ENCODE assay signal across 15 mouse cellular contexts in genomic region chr17:31943881-31944539, GRCm38 (mm10).
DNase-seq lines count a peak whose midpoint lies in the region; ATAC-seq and TF ChIP-seq lines count a peak whose summit lies in the region.
"Had no signal": no experiment of that assay in that cellular context is flagged by ENCODE, and none has a peak within 500 bp of the region (broad histone marks: within the 10 kb centered on the region; RNA-seq: fewer than 3 reads in every experiment).

No protein-coding gene starts in this region.

- H3K9ac ChIP-seq in intestine, embryonic 15.5 days: no peak overlapping the region
- no peak overlapping the region for H3K9ac ChIP-seq in lung, postnatal 0 days (replicated peaks; ENCODE audit: low read depth)
- H3K9ac ChIP-seq: hindbrain, embryonic 15.5 days; liver, embryonic 12.5 days; midbrain, embryonic 13.5 days had no signal

- TF ChIP-seq EP300 in lung, postnatal 0 days (IDR thresholded peaks at IDR 0.05): peak; percentile 93

- H3K27me3 ChIP-seq in heart, embryonic 10.5 days (ENCODE audit: insufficient read depth, poor library complexity, severe bottlenecking): no peaks in the 10 kb centered on the region
- no peaks in the 10 kb centered on the region for H3K27me3 ChIP-seq in intestine, embryonic 15.5 days (replicated peaks)
- no peaks in the 10 kb centered on the region for H3K27me3 ChIP-seq in lung, postnatal 0 days (replicated peaks; ENCODE audit: insufficient read depth, low read length)
- H3K27me3 ChIP-seq: hindbrain, embryonic 15.5 days; liver, embryonic 12.5 days; midbrain, embryonic 13.5 days; Patski had no signal

- no peak for TF ChIP-seq CTCF in lung, postnatal 0 days (IDR thresholded peaks at IDR 0.05)

- peak; percentile 53 for DNase-seq in heart, embryonic 10.5 days (ENCODE audit: low spot score)
- DNase-seq in heart, postnatal 14 days: no peak
- peak; percentile 88 for DNase-seq in NIH3T3 (ENCODE audit: low read depth)
- peak; percentile 95 for DNase-seq in lung, postnatal 0 days (ENCODE audit: low spot score)
- DNase-seq in left cerebral cortex, adult 11 months (ENCODE audit: low spot score): no peak
- no peak for DNase-seq in layer of hippocampus, postnatal 10 days (ENCODE audit: low spot score in 2 of 2)
- DNase-seq: cerebellum, adult 2 months; right cerebral cortex, postnatal 14 days had no signal

- 57% methylated on average over 10 of the region's 10 CpGs for WGBS in heart, embryonic 10.5 days
- WGBS in intestine, embryonic 15.5 days: 49% methylated on average over 10 of the region's 10 CpGs
- WGBS in lung, postnatal 0 days: 40% methylated on average over 10 of the region's 10 CpGs

- intact Hi-C loops in heart, postnatal 14 days (cut with DNase I): loop anchor here (2.0 kb wide), 1 partner anchor 79 kb away; no protein-coding TSS in a partner anchor

- H3K4me1 ChIP-seq in heart, embryonic 10.5 days: peaks cover 13% of the 10 kb centered on the region
- H3K4me1 ChIP-seq in intestine, embryonic 15.5 days (replicated peaks): peaks cover 3% of the 10 kb centered on the region; the same call in 1 of the 2 replicates
- peaks cover 27% of the 10 kb centered on the region; the same call in 1 of the 2 replicates for H3K4me1 ChIP-seq in lung, postnatal 0 days (ENCODE audit: insufficient read depth, low read depth, low read length)
- H3K4me1 ChIP-seq: hindbrain, embryonic 15.5 days; liver, embryonic 12.5 days had no signal

- no peak overlapping the region for H3K27ac ChIP-seq in heart, embryonic 10.5 days
- H3K27ac ChIP-seq in intestine, embryonic 15.5 days: no peak overlapping the region
- H3K27ac ChIP-seq in lung, postnatal 0 days (ENCODE audit: low read length): peak overlapping the region; percentile 27; the same call in 1 of the 2 replicates
- H3K27ac ChIP-seq: hindbrain, embryonic 15.5 days; liver, embryonic 12.5 days; midbrain, embryonic 13.5 days had no signal

- no peak overlapping the region for H3K4me3 ChIP-seq in heart, embryonic 10.5 days
- H3K4me3 ChIP-seq in intestine, embryonic 15.5 days (replicated peaks): no peak overlapping the region
- H3K4me3 ChIP-seq in lung, postnatal 0 days (ENCODE audit: low read depth, low read length): no peak overlapping the region
- H3K4me3 ChIP-seq: hindbrain, embryonic 15.5 days; liver, embryonic 12.5 days; midbrain, embryonic 13.5 days had no signal

- no peaks in the 10 kb centered on the region for H3K9me3 ChIP-seq in heart, embryonic 10.5 days
- no peaks in the 10 kb centered on the region for H3K9me3 ChIP-seq in intestine, embryonic 15.5 days
- no peaks in the 10 kb centered on the region for H3K9me3 ChIP-seq in lung, postnatal 0 days (ENCODE audit: low read length)
- H3K9me3 ChIP-seq: hindbrain, embryonic 15.5 days; liver, embryonic 12.5 days; midbrain, embryonic 13.5 days had no signal

- H3K36me3 ChIP-seq in heart, embryonic 10.5 days: no peaks in the 10 kb centered on the region
- H3K36me3 ChIP-seq in intestine, embryonic 15.5 days: no peaks in the 10 kb centered on the region
- no peaks in the 10 kb centered on the region for H3K36me3 ChIP-seq in lung, postnatal 0 days (ENCODE audit: insufficient read depth, low read length)
- H3K36me3 ChIP-seq: hindbrain, embryonic 15.5 days; liver, embryonic 12.5 days; midbrain, embryonic 13.5 days had no signal

- ATAC-seq in intestine, embryonic 15.5 days: peak; percentile 36; the same call in 1 of the 2 replicates
- peak; percentile 89 for ATAC-seq in lung, postnatal 0 days
- ATAC-seq in inflammation-experienced regulatory T-cells, adult 6 months: no peak
- ATAC-seq: forebrain, embryonic 14.5 days; liver, embryonic 12.5 days; midbrain, embryonic 13.5 days; Patski had no signal

- H3K4me2 ChIP-seq in intestine, embryonic 15.5 days (replicated peaks): no peak overlapping the region
- no peak overlapping the region for H3K4me2 ChIP-seq in lung, postnatal 0 days (replicated peaks; ENCODE audit: low read depth, low read length)
- H3K4me2 ChIP-seq: hindbrain, embryonic 15.5 days; liver, embryonic 12.5 days; midbrain, embryonic 13.5 days had no signal

Comparison
In these comparisons a context has a peak if more than half of its experiments do, and no peak if none do; other contexts are left out.
1. DNase-seq: peak in heart, embryonic 10.5 days (single experiment), NIH3T3 (single experiment) and lung, postnatal 0 days (single experiment); none in heart, postnatal 14 days (0 of 2), left cerebral cortex, adult 11 months (single experiment) and layer of hippocampus, postnatal 10 days (0 of 2).